Mouse (Mus musculus): ENCODE measurements around the gene Cldn10. TPM values are rescaled to one million over a fixed set of nuclear protein-coding genes. Genes with fewer than 3 reads are reported as not detected.

Cldn10 gene
- polyA plus RNA-seq, 1 experiment: 36.4 TPM

GRCm38 (mm10) chr14:118910332-118911222 lies 122.9 kb downstream of the Cldn10 start:
- Histone ChIP-seq H3K27ac (ENCODE audit: insufficient read depth, low read length) (no peak overlapping the region), H3K4me1 (ENCODE audit: control insufficient read depth, insufficient read depth, low read length) (no peaks in the 10 kb centered on the region), H3K4me3 (ENCODE audit: insufficient read depth, low read length) (no peak overlapping the region)
- no peak for TF ChIP-seq POLR2A (IDR thresholded peaks at IDR 0.05; ENCODE audit: extremely low read depth, insufficient read depth, low read length)
- peak; percentile 75 for TF ChIP-seq CTCF (IDR thresholded peaks at IDR 0.05; ENCODE audit: extremely low read depth, insufficient read depth, low read length)

GRCm38 (mm10) chr14:118911521-118911920 lies 123.8 kb downstream of the Cldn10 start:
- TF ChIP-seq CTCF (IDR thresholded peaks at IDR 0.05; ENCODE audit: extremely low read depth, insufficient read depth, low read length) (no peak), POLR2A (IDR thresholded peaks at IDR 0.05; ENCODE audit: extremely low read depth, insufficient read depth, low read length) (no peak)
- Histone ChIP-seq H3K4me1 (ENCODE audit: control insufficient read depth, insufficient read depth, low read length) (no peaks in the 10 kb centered on the region), H3K27ac (ENCODE audit: insufficient read depth, low read length) (no peak overlapping the region), H3K4me3 (ENCODE audit: insufficient read depth, low read length) (no peak overlapping the region)

- TF ChIP-seq CTCF (IDR thresholded peaks at IDR 0.05; ENCODE audit: extremely low read depth, insufficient read depth, low read length): no peak
- TF ChIP-seq POLR2A (IDR thresholded peaks at IDR 0.05; ENCODE audit: extremely low read depth, insufficient read depth, low read length): no peak
- no peaks in the 10 kb centered on the region for H3K4me1 ChIP-seq (ENCODE audit: control insufficient read depth, insufficient read depth, low read length)
- no peak overlapping the region for H3K4me3 ChIP-seq (ENCODE audit: insufficient read depth, low read length)
- no peak overlapping the region for H3K27ac ChIP-seq (ENCODE audit: insufficient read depth, low read length)
These were observed 125.9 kb downstream of the Cldn10 start for GRCm38 (mm10) chr14:118913651-118914050.

GRCm38 (mm10) chr14:118919025-118919424 lies 131.3 kb downstream of the Cldn10 start:
- H3K4me3 ChIP-seq (ENCODE audit: insufficient read depth, low read length): no peak overlapping the region
- TF ChIP-seq CTCF (IDR thresholded peaks at IDR 0.05; ENCODE audit: extremely low read depth, insufficient read depth, low read length) (peak; percentile 50), POLR2A (IDR thresholded peaks at IDR 0.05; ENCODE audit: extremely low read depth, insufficient read depth, low read length) (no peak)
- H3K4me1 ChIP-seq (ENCODE audit: control insufficient read depth, insufficient read depth, low read length): no peaks in the 10 kb centered on the region
- no peak overlapping the region for H3K27ac ChIP-seq (ENCODE audit: insufficient read depth, low read length)

- H3K4me3 ChIP-seq (ENCODE audit: insufficient read depth, low read length): no peak overlapping the region
- TF ChIP-seq CTCF (IDR thresholded peaks at IDR 0.05; ENCODE audit: extremely low read depth, insufficient read depth, low read length): 0 out of 2 replicates have a peak, but pooled peaks have one; percentile 2
- TF ChIP-seq POLR2A (IDR thresholded peaks at IDR 0.05; ENCODE audit: extremely low read depth, insufficient read depth, low read length): no peak
- no peaks in the 10 kb centered on the region; the same call in 1 of the 2 replicates for H3K4me1 ChIP-seq (ENCODE audit: control insufficient read depth, insufficient read depth, low read length)
- H3K27ac ChIP-seq (ENCODE audit: insufficient read depth, low read length): no peak overlapping the region
These were observed 132.9 kb downstream of the Cldn10 start for GRCm38 (mm10) chr14:118920654-118921053.

GRCm38 (mm10) chr14:118922251-118922650 lies 134.5 kb downstream of the Cldn10 start:
- H3K27ac ChIP-seq (ENCODE audit: insufficient read depth, low read length): no peak overlapping the region
- TF ChIP-seq POLR2A (IDR thresholded peaks at IDR 0.05; ENCODE audit: extremely low read depth, insufficient read depth, low read length) (no peak), CTCF (IDR thresholded peaks at IDR 0.05; ENCODE audit: extremely low read depth, insufficient read depth, low read length) (no peak)
- H3K4me3 ChIP-seq (ENCODE audit: insufficient read depth, low read length): peak overlapping the region; percentile 6; the same call in 1 of the 2 replicates
- no peaks in the 10 kb centered on the region; the same call in 1 of the 2 replicates for H3K4me1 ChIP-seq (ENCODE audit: control insufficient read depth, insufficient read depth, low read length)

- H3K27ac ChIP-seq (ENCODE audit: insufficient read depth, low read length): no peak overlapping the region
These were observed 135.0 kb downstream of the Cldn10 start for GRCm38 (mm10) chr14:118922667-118923184.

More at GRCm38 (mm10) chr14:118922667-118923184, 135.0 kb downstream of the Cldn10 start:
- TF ChIP-seq POLR2A (IDR thresholded peaks at IDR 0.05; ENCODE audit: extremely low read depth, insufficient read depth, low read length) (no peak), CTCF (IDR thresholded peaks at IDR 0.05; ENCODE audit: extremely low read depth, insufficient read depth, low read length) (no peak)
- Histone ChIP-seq H3K4me3 (ENCODE audit: insufficient read depth, low read length) (peak overlapping the region; percentile 6), H3K4me1 (ENCODE audit: control insufficient read depth, insufficient read depth, low read length) (no peaks in the 10 kb centered on the region; the same call in 1 of the 2 replicates)

Other genes with a start within 250 kb of the Cldn10 start
- 6.7 and 6.8 TPM in 2 replicates for gene Abcc4, start 81.7 kb upstream of the Cldn10 start, polyA plus RNA-seq (2012; rRNA removed)
- gene Dzip1, start 137.6 kb downstream of the Cldn10 start, polyA plus RNA-seq (2012; rRNA removed): 89.4 and 100 TPM in 2 replicates
- 19.7 and 22.2 TPM in 2 replicates for gene Dnajc3, start 150.1 kb downstream of the Cldn10 start, polyA plus RNA-seq (2012; rRNA removed)

Measured in cortical plate, adult 2 months (tissue).